Mouse (Mus musculus): ENCODE data around the gene Cfi.

Gene Cfi

GRCm38 (mm10) chr3:129877327-129877726, 41.6 kb downstream of the Cfi start:
- no peak for DNase-seq (ENCODE audit: low spot score)

GRCm38 (mm10) chr3:129878405-129879021, 42.8 kb downstream of the Cfi start, which contains the start of gene Pla2g12a:
Gene Pla2g12a, plus strand, starts transcription at chr3:129878606.
- DNase-seq (ENCODE audit: low spot score): peak; percentile 96

DNA sequence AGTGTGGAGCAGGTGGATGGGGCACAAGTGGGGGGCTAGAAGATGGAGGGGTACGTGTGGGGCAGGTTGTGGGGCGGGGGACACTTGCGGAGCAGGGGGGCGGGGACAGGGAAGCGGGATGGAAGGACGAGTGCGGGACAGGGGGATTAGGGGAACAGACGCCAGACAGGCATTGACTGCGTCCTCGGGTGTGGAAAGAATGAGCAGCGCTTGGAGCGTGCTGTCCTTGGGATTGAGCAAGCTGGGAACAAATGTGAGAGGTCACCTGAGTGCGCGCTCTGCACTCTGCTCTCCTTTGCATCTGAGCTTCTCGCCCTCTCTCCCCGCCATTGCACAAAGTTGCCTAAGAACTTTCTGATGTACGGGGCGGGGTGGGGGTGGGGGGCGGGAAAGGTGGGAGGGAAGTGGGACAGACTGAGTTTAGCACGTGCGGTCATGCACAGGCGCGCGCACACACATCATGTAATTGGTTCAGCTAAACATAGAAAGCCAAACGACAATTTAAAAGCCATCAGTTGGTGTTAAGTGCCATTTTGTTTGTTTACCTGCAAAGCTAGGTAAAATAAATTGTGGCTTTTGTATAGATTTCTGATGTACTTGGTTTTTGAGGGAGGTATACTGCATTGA, 43.6 kb downstream of the Cfi start:
- peak; percentile 60 for DNase-seq (ENCODE audit: low spot score)

DNA sequence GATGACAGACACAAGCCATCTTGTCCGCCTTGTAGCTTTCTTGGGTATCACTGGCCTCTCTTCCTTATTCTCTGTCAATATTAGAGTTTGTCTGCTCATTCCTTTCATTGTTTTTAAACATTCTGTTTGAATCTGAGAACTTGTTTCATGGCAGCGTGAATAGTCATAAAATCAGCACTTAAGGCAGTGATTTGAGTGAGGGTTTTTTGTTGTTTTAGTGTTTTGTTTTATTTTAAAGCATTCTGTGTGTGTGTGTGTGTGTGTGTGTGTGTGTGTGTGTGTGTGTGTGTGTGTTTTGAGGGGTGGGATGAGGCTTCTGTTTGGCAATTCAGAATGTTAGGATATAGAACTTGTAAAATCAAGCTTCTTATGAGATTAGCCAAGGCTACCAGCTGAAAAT, 44.2 kb downstream of the Cfi start:
- DNase-seq (ENCODE audit: low spot score): no peak

- no peak for DNase-seq (ENCODE audit: low spot score)
Observed at GRCm38 (mm10) chr3:129880925-129881593, 45.4 kb downstream of the Cfi start.

DNA sequence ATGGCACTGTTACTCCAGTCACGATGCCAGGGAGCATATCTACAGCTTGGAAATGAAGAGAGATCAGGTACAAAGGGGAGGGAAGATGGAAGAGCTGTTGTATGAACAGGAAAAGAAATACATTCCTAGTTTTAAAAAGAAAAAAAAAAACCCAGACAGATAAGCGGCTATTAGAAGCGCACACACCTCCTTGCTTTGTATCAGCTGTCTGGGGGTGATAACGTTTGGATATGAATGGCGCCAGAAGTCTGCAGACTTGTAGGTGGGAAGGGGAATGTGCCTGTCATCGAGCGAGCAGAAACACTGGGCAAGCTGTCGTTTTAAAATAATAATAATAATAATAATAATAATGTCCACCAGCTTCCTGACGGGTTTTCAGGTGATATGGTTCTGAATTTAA, 49.9 kb downstream of the Cfi start:
- DNase-seq (ENCODE audit: low spot score): no peak

DNA sequence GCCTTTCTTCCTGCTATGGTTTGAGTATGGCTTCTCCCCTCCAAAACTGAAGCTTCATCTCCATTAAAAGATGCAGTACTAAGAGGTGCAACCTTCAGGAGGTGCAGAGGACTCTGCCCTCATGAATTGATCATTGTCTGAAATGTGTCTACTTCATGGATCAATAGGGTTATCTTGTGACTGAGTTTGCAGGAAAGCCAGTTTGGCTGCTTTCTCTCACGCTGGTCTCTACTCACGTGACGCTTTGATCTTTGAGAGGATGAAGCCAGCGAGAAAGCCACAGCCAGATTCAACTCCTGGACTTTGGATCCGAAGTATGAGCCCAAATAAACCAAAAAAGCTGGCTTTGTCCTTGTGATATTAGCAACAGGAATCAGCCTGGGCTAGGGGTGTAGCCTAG, 50.7 kb downstream of the Cfi start:
- DNase-seq (ENCODE audit: low spot score): no peak

DNA sequence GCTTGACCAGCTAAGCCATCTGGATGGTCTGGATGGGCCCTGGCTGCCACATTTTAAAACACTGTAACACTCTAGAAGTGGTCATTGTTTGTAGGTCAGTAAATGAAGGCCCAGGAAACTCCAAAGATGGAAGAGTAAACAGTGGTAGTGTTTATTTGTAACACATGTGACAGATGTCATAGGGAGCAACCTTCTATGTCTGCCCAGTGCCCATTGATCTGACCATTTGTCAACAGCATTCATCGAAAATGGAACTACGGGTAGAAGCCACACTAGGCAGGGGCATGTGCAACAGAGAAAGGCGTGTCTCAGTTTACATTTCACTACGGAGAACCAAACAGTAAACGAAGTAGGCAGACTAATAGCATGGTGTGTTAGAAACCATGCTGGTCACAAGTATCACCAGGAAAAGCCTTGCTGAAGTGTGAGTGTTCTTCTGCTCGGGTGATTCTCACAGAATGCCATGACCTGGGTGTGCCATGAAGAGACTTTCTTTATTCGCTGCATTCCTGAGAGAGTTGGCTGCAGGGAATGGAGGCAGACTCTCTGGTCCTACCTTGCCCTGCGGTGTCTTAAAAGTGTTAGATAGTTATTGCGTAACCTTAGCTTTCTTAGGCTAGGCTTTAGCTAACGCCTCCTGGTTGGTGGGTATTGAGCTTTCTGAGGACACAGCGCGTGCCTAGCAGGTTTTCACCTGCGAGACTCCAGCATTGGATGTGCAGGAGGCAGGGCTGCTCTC, 52.3 kb downstream of the Cfi start:
- DNase-seq (ENCODE audit: low spot score): no peak

- no peak for DNase-seq (ENCODE audit: low spot score)
Observed at GRCm38 (mm10) chr3:129892003-129892402, 56.3 kb downstream of the Cfi start.

- no peak for DNase-seq (ENCODE audit: low spot score)
Observed at GRCm38 (mm10) chr3:129893143-129893542, 57.5 kb downstream of the Cfi start.

DNA sequence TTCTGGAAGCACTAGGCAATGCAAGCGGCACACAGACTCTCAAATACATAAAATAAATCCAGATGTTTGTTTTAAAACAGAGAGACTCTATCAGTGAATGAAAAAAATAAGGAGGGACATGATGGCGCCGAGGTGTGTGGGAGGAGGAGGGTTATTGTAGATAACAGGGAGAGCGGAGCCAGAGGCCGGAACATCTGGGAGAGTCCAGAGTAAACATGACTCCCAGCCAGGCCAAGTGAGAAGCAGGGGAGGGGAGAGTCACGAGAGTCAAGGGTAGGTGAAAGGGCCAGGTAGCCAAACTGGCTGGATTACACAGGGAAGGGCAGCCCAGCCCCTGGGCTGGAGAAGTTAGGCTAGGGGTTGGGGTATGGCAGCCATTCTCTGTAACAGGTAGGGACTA, 60.9 kb downstream of the Cfi start:
- DNase-seq (ENCODE audit: low spot score): no peak

DNA sequence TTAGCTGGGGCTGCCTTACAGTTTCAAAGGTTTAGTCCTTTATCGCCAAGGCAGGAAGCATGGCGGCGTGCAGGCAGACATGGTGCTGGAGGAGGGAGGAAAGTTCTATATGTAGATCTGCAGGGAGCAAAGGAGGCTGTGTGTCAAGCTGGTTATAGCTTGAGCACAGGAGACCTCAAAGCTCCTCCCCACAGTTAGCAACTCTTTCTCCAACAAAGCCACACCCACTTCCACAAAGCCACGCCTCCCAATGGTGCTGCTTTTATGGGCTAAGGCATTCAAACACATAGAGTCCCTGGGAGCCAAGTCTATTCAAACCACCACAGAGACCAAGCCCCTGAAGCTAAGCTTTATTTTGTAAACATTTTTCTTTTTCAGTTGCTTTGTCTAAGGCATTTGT, 63.2 kb downstream of the Cfi start:
- peak; percentile 56 for DNase-seq (ENCODE audit: low spot score)

DNA sequence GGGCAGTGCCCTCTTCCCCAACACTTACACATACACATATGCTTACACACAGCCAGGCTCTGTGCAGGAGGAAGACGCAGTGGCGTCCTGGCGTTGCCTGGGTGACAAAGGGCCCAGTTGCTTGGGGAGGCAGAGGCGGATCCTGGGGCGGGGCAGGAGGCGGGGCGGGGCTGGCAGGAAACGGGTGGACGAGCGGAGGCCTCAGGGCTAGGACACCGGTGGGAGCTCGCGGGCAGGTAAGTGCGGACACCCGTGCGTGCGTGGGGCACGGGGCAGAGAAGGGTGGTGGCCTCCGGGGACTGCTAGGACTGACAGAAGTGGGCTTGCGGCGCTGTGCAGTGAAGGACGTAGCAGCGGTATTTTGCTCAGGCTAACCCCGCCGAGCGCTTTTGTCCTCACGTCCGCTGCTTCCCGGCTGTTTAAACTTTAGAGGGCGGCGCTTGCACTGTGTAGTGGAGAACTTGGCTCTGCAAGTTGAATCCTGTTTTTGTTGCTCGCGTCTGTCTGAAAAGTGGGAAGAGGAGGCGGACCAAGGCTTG, 65.7 kb downstream of the Cfi start, which contains the start of gene Casp6:
Gene Casp6 (plus strand): TSS at position 155 of the 539 bp plus-strand sequence.
- DNase-seq (ENCODE audit: low spot score): peak; percentile 88

- no peak for DNase-seq (ENCODE audit: low spot score)
Observed at GRCm38 (mm10) chr3:129903369-129903768, 67.7 kb downstream of the Cfi start.

- no peak for DNase-seq (ENCODE audit: low spot score)
Observed at GRCm38 (mm10) chr3:129903866-129904265, 68.2 kb downstream of the Cfi start.

GRCm38 (mm10) chr3:129904381-129905132, 68.9 kb downstream of the Cfi start:
- no peak for DNase-seq (ENCODE audit: low spot score)

- no peak for DNase-seq (ENCODE audit: low spot score)
Observed at GRCm38 (mm10) chr3:129912025-129912424, 76.3 kb downstream of the Cfi start.

DNA sequence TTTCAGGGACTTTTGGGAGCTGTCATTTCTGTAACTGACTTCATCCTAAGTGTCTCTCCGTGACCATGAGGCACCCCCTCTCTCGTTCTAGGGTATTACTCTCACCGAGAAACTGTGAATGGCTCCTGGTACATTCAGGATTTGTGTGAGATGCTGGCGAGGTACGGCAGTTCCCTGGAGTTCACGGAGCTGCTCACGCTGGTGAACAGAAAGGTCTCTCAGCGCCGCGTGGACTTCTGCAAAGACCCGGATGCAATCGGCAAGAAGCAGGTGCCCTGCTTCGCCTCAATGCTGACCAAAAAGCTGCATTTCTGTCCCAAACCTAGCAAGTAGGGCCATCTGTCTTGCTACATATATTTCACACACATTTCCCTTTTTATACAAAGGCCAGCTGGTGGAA, 77.6 kb downstream of the Cfi start:
- no peak for DNase-seq (ENCODE audit: low spot score)

DNA sequence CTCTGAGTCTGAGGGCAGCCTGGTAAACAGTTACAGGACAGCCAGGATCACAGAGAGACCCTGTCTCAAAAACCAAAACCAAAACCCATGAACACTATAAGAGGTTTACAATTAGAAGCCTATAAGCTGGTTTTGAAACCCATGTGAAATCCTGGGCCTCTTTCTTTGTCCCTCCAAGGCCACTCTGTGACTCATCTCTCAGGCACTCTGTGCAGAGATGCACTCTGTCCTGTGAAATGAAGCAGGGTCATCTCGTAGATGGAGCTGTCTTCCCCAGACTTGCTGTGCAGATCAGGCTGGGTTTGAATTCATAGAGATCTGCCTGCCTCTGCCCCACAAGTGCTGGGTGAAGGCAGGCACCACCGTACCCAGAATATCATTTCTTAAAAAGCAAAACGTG, 81.7 kb downstream of the Cfi start:
- DNase-seq (ENCODE audit: low spot score): no peak

DNA sequence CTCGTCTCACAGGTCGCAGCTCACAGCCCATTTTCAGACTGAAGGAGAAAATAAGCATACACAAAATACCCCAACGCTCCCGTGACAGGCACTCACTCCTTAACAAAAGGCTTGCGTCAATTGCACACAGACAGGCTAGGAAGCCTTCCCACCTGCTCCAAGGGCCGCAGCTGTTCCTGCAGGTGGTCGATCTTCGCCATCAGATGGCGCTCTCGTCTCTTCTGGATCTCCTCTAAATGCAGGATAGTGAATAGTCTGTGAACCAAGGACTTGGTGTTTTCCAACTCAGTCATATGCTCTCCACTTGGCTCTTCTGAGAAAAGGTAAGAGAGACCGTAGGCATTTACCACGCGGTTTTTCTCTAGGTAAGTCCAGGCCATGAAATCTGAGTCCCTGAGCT, 82.8 kb downstream of the Cfi start:
- peak; percentile 81 for DNase-seq (ENCODE audit: low spot score)

GRCm38 (mm10) chr3:129923581-129923980, 87.9 kb downstream of the Cfi start:
- no peak for DNase-seq (ENCODE audit: low spot score)

Measured in testis, postnatal 10 days (tissue).